Mouse (Mus musculus) midbrain, embryonic 15.5 days (tissue): ENCODE measurements around the gene Myof. TPM values are rescaled to one million over a fixed set of nuclear protein-coding genes. Genes with fewer than 3 reads are reported as not detected.

Experiments used
- ATAC-seq: fragments of 200-750 bp; cut with Nextera tagmentation; replicated peaks from 2 replicates; pipeline ENCODE4 v1.8.0; 2017; ENCODE audit warnings: moderate TSS enrichment
- H3K27ac ChIP-seq: fragments of 300-500 bp; sonication (generic); 2 replicates; pipeline ENCODE4 v1.5.1; 2015; ENCODE audit warnings: mild to moderate bottlenecking, inconsistent platforms
- H3K27me3 ChIP-seq: fragments of 300-500 bp; sonication (generic); replicated peaks from 2 replicates; pipeline ENCODE4 v1.6.1; 2015; ENCODE audit warnings: inconsistent platforms
- H3K36me3 ChIP-seq: fragments of 300-500 bp; sonication (generic); replicated peaks from 2 replicates; pipeline ENCODE4 v1.6.1; 2015; ENCODE audit warnings: inconsistent platforms
- H3K4me1 ChIP-seq: fragments of 300-500 bp; sonication (generic); 2 replicates; pipeline ENCODE4 v1.6.1; 2015; ENCODE audit warnings: inconsistent platforms
- H3K4me2 ChIP-seq: fragments of 300-500 bp; sonication (generic); 2 replicates; pipeline ENCODE4 v1.6.1; 2015; ENCODE audit warnings: inconsistent platforms, mild to moderate bottlenecking, moderate library complexity
- H3K4me3 ChIP-seq: fragments of 300-500 bp; sonication (generic); 2 replicates; pipeline ENCODE4 v1.5.1; 2015; ENCODE audit warnings: mild to moderate bottlenecking, inconsistent platforms
- H3K9ac ChIP-seq: fragments of 300-500 bp; sonication (generic); 2 replicates; pipeline ENCODE4 v1.6.1; 2015; ENCODE audit warnings: mild to moderate bottlenecking, inconsistent platforms
- H3K9me3 ChIP-seq: fragments of 300-500 bp; sonication (generic); 2 replicates; pipeline ENCODE4 v1.6.1; 2016; ENCODE audit warnings: inconsistent platforms
- WGBS: fragments of 180-500 bp; shearing (Covaris S2); methylation state at CpG from one replicate; pipeline ENCODE4 v1.1.7; 2015; ENCODE audit warnings: mixed read lengths; 5-methylcytosine and 5-hydroxymethylcytosine counted together
- polyA plus RNA-seq: library from polyadenylated mRNA; unstranded; fragments of >200 nt; fragmentation: Nextera tagmentation; extraction: Ambion mirVana; gene quantifications from 2 replicates; pipeline ENCODE4 v1.2.1, GENCODE M21; 2015

Gene Myof
- polyA plus RNA-seq, 1 experiment from 2014 or later: 2.5 TPM

DNA sequence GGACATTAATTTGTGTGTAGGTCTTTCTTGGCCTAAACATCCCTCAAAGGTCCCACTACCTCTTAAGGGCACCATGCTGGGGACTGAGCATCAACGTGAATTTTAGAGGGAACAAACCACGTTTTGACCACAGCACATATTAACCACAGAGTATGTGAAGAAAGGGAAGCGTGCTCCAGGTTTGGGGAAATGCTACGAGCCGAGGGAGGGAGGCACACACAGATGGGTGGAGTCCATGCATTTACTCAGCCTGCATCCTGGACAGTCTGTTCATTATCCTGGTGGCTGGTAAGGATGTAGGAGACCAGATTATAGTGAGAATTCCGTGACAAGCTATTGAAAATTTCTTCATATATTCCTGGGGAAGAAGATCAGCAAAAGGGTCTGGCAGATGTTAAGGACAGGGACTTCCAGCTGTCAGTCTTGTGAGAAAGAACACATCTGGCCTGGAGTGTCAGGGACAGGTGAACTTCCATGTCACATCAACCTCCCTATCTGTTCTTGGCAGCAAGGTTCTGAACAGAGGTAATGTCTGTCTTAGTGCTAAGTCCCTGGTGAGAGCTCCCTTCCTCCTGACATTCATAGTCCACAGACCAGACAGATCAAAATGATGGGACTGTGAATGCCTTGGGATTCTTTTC is 166.7 kb downstream of the Myof start:
- Histone ChIP-seq H3K9me3 (no peaks in the 10 kb centered on the region), H3K27ac (no peak overlapping the region), H3K27me3 (peaks cover 46% of the 10 kb centered on the region), H3K36me3 (no peaks in the 10 kb centered on the region), H3K4me3 (no peak overlapping the region), H3K4me1 (peaks cover 7% of the 10 kb centered on the region), H3K4me2 (no peak overlapping the region), H3K9ac (no peak overlapping the region)
- no peak for ATAC-seq
- 60% methylated on average over 6 of the region's 6 CpGs for WGBS

DNA sequence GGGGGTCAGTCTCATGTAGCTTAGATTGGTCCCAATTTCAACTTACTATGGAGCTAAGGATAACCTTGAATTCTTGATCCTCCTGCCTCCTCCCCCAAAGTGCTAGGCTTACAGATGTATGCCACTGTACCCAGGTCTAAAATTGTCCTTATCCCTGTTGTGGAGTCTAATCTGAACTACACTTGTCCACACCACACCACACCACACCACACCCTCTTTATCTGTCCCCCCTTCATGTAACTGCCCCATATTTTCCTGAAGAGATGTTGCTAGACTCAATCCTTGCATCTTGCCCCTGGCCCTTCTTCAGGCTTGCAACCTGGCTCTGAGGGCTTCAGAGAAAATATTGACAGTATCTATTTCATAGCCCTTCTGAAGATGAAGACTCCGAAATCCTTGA is 169.9 kb downstream of the Myof start:
- H3K9ac ChIP-seq: no peak overlapping the region
- no peaks in the 10 kb centered on the region for H3K9me3 ChIP-seq
- H3K4me1 ChIP-seq: peaks cover 7% of the 10 kb centered on the region
- no peak overlapping the region for H3K27ac ChIP-seq
- 81% methylated on average over 1 of the region's 1 CpGs for WGBS
- no peak overlapping the region for H3K4me3 ChIP-seq
- no peaks in the 10 kb centered on the region for H3K36me3 ChIP-seq
- ATAC-seq: no peak
- H3K4me2 ChIP-seq: no peak overlapping the region
- peaks cover 26% of the 10 kb centered on the region for H3K27me3 ChIP-seq

DNA sequence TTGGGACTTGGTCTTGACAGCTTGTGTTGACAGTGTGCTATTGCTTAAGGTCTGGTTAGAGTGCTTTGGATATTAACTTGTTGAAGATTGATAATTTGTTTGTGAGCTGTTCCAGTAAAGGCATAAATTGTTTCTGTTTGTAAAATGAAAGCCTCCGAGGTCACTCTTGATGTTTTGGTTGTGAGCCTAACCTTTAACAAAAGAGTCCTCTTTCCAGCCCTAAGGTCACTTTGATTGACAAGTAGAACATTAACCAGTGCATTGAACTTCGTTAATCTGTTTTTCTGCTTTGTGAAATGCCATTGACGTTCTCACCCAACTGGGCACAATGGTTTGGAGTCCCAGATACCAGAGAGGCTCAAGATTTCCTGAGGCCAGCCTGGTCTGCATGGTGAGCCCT is 175.8 kb downstream of the Myof start:
- no peaks in the 10 kb centered on the region for H3K27me3 ChIP-seq
- no peaks in the 10 kb centered on the region for H3K9me3 ChIP-seq
- 37% methylated on average over 3 of the region's 3 CpGs for WGBS
- no peak overlapping the region for H3K27ac ChIP-seq
- H3K9ac ChIP-seq: no peak overlapping the region
- no peak overlapping the region for H3K4me3 ChIP-seq
- no peaks in the 10 kb centered on the region for H3K4me1 ChIP-seq
- no peak for ATAC-seq
- no peak overlapping the region for H3K4me2 ChIP-seq
- no peaks in the 10 kb centered on the region for H3K36me3 ChIP-seq

DNA sequence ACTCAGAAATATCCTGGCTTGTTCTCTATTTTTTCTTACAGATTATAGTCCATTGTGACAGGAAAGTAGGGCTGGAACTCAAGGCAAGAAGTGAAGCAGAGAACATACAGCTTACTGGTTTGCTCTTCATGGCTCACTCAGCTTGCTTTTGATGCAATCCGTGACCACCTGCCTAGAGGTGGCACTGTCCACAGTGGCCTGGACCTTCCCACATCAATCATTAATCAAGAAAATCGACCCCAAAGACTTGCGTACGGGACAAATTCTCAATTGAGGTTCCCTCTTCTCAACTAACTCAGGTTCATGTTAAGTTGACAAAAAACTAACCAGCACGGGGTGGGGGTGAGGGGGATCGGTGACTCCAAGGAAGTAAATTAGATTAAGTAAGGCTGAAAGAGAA is 176.4 kb downstream of the Myof start:
- WGBS: 94% methylated on average over 6 of the region's 6 CpGs
- no peak overlapping the region for H3K27ac ChIP-seq
- ATAC-seq: no peak
- H3K36me3 ChIP-seq: no peaks in the 10 kb centered on the region
- no peak overlapping the region for H3K4me2 ChIP-seq
- H3K9me3 ChIP-seq: no peaks in the 10 kb centered on the region
- H3K27me3 ChIP-seq: no peaks in the 10 kb centered on the region
- H3K4me3 ChIP-seq: no peak overlapping the region
- H3K4me1 ChIP-seq: no peaks in the 10 kb centered on the region
- no peak overlapping the region for H3K9ac ChIP-seq

DNA sequence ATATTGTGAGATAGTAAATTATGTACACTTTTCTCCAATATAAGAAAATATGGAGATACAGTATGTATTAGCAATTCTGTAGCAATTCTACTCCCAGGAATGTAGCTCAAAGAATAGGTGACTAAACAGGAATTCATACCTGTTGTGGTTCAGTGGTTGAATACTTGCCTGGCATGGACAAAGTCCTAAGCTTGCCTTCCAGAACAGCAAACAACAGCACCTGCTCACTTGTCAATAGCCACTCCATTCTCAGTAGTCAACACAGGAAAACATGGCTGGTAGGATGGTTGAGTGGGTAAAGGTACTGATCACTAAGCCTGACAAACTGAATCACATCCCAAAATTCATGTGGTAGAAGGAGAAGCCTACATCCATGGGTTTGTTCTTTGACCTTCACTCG is 182.2 kb downstream of the Myof start:
- 90% methylated on average over 1 of the region's 1 CpGs for WGBS
- no peaks in the 10 kb centered on the region for H3K9me3 ChIP-seq
- H3K4me1 ChIP-seq: no peaks in the 10 kb centered on the region
- no peaks in the 10 kb centered on the region for H3K36me3 ChIP-seq
- no peak overlapping the region for H3K27ac ChIP-seq
- no peak overlapping the region for H3K4me2 ChIP-seq
- no peaks in the 10 kb centered on the region for H3K27me3 ChIP-seq
- ATAC-seq: no peak
- no peak overlapping the region for H3K9ac ChIP-seq
- no peak overlapping the region for H3K4me3 ChIP-seq

DNA sequence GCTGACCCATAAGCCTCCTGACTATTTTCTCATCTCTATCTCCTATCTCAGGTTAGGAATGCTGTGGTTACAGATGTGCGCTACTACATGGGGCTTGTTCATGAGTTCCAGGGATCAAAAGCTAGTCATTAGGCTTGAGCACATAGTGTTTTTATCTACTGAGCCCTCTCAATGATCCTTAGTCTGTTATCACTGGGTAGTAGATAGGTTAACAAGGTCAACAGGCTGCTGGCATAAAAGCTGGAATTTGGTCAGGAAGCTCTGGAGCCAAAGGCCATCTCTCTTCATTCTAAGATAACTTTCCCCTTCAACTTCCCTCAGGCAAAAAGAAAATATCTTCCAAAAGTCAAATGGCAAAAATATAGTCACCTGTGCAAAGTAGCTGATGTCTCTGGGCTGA is 183.1 kb downstream of the Myof start:
- ATAC-seq: no peak
- H3K27me3 ChIP-seq: no peaks in the 10 kb centered on the region
- H3K4me2 ChIP-seq: no peak overlapping the region
- 100% methylated on average over 1 of the region's 1 CpGs for WGBS
- no peak overlapping the region for H3K9ac ChIP-seq
- no peaks in the 10 kb centered on the region for H3K9me3 ChIP-seq
- no peak overlapping the region for H3K27ac ChIP-seq
- no peak overlapping the region for H3K4me3 ChIP-seq
- H3K36me3 ChIP-seq: no peaks in the 10 kb centered on the region
- H3K4me1 ChIP-seq: no peaks in the 10 kb centered on the region

DNA sequence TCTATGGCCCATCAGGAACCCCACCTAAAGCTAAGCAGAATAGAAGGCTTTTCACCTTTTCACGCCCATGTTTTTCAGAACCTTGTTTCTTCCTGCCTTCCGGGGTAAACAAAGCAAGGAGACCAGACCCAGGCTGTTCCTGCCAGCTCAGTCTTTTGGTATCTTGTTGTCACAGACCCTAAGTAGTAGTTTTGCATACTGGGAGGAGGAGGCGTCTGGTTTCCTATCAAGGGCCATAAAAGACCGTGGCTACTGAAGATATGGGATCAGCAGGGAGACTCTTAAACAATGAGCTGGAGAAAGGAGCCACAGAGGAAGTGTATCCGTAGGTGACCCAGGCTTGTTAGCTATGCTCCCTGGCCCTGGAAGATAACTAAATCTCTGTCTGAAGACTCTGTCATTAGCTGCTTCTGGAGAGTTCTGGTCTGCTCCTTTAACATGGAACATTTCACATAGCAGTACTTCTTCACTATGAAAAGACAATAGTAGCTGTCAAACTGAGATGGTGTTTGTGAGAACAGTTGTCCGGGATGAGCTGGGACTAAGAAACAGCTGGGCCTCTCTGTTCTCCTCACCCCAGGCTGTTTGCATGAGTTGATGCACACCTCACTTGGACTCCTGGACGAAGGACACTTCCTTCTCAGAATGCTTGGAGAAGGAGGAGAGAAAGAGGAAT is 184.8 kb downstream of the Myof start:
- Histone ChIP-seq H3K4me1 (no peaks in the 10 kb centered on the region), H3K36me3 (no peaks in the 10 kb centered on the region), H3K27me3 (no peaks in the 10 kb centered on the region), H3K27ac (no peak overlapping the region), H3K9me3 (no peaks in the 10 kb centered on the region), H3K4me2 (no peak overlapping the region), H3K4me3 (no peak overlapping the region), H3K9ac (no peak overlapping the region)
- ATAC-seq: no peak
- 58% methylated on average over 7 of the region's 7 CpGs for WGBS

DNA sequence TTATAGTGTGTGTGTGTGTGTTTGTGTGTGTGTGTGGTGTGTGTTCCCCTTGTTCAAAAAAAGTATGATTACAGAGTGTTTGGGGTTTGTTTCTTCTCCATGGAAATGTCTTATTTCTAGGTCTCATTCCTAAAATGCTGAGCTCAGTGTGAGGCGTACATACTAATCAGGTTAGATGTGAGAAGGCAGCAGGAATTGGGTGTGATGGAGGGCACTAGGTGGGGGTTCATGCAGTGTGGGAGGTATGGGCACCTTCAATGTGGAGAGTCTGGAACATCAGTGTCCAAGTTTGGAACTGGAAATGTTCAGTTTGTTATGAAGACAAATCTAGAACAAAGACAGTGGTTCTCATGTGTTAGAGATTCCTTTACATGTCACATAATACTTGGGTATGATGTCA is 191.3 kb downstream of the Myof start:
- 73% methylated on average over 1 of the region's 1 CpGs for WGBS
- H3K4me1 ChIP-seq: no peaks in the 10 kb centered on the region
- no peaks in the 10 kb centered on the region for H3K27me3 ChIP-seq
- no peak for ATAC-seq
- H3K27ac ChIP-seq: no peak overlapping the region
- H3K36me3 ChIP-seq: no peaks in the 10 kb centered on the region
- H3K9ac ChIP-seq: no peak overlapping the region
- H3K9me3 ChIP-seq: no peaks in the 10 kb centered on the region
- H3K4me3 ChIP-seq: no peak overlapping the region
- H3K4me2 ChIP-seq: no peak overlapping the region

DNA sequence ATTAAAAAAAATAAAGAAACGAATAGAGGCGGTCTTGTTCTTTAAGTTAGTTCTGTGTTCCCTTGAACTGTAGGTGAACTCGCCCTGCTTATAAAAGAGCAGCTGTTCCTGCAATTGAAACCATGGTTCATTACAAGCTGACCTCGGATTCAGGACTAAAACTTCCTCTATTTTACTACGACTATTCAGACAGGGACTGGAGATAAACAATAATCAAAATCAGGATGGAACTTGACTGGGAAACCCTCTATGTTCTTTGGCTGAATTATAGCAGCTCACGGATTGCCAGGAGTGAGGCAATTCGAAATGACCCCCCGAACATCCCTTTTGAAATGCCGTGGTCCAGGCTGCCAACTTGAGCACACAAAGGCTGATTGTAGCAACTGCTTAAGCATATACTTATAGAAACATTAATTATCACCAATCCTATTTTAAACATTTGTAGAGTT is 191.8 kb downstream of the Myof start:
- no peaks in the 10 kb centered on the region for H3K9me3 ChIP-seq
- no peaks in the 10 kb centered on the region for H3K27me3 ChIP-seq
- no peaks in the 10 kb centered on the region for H3K4me1 ChIP-seq
- no peak overlapping the region for H3K4me2 ChIP-seq
- no peaks in the 10 kb centered on the region for H3K36me3 ChIP-seq
- 72% methylated on average over 9 of the region's 9 CpGs for WGBS
- no peak overlapping the region for H3K27ac ChIP-seq
- no peak overlapping the region for H3K4me3 ChIP-seq
- no peak overlapping the region for H3K9ac ChIP-seq
- ATAC-seq: no peak

Other genes with a start within 250 kb of the Myof start
- 5.0 and 5.4 TPM in 2 replicates for gene Cep55, start 11.4 kb upstream of the Myof start, polyA plus RNA-seq
- gene Ffar4, start 53.5 kb upstream of the Myof start, polyA plus RNA-seq: 0.20 and 0.43 TPM in 2 replicates
- gene Rbp4, start 81.7 kb upstream of the Myof start, polyA plus RNA-seq: 3.6 and 10.5 TPM in 2 replicates
- 0.06 and 0.17 TPM in 2 replicates for gene Pde6c, start 89.2 kb upstream of the Myof start, polyA plus RNA-seq
- 41.3 and 43.9 TPM in 2 replicates for gene Fra10ac1, start 180.6 kb upstream of the Myof start, polyA plus RNA-seq
- gene Lgi1, start 221.0 kb upstream of the Myof start, polyA plus RNA-seq: 14.7 and 20.7 TPM in 2 replicates